Mouse (Mus musculus) layer of hippocampus, postnatal 36 days (tissue): ENCODE measurements at regions not wholly inside any gene's neighbourhood (a gene's known extent, or its start where the extent isn't known, plus 50 kb on each side); places are given as distances from the start of the nearest gene placed in this dataset.
"Not testable (repeated sequence)": the region's sequence is repeated elsewhere in the genome, so short reads cannot be mapped to it uniquely, and the experiment has no call there.

Source experiments
- DNase-seq, 2 experiments: peaks; one replicate each; pipeline ENCODE4 v3.0.0; 2022

DNA sequence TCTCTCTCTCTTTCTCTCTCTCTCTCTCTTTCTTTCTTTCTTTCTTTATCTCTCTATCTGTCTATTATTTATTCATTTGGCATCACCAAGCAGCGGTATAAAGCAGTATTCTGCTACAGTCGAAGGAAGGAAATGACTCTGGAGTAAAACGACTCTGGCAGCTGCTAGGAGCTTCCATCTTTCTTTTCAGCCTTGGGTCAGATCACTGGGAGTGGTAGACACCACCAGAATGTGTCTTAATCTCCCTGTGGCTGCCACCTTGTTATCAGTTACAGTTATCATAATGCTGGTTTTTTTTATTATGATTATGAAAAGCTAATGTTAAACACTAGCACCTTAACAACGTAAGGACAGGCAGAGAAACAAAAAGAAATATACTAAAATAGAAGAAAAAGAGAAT is 219.2 kb upstream of the Zpld1 start:
- no peak for DNase-seq

DNA sequence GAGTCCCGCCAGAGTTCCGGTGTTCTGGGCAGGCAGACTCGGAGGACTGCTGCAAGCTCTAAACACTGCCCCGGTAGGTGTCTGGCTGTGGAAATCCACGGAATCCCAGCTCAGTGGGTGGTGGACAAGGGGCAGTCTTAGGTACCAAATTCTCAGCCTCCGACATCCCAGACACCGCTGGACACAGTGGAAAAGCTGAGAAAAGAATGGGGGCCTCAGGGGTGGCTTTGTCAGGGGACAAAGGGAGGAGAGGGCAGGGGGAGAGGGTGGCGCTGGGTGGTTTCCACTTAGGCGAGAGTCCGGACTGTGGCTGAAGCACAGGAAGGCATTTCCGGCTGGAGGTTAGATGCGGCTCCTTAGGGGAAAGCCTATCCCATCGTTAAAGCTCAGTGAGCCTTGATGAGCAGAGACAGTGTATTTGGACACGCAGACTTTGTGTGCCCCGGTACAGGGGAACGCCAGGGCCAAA is 217.5 kb upstream of the Zpld1 start:
- DNase-seq: no peak

DNA sequence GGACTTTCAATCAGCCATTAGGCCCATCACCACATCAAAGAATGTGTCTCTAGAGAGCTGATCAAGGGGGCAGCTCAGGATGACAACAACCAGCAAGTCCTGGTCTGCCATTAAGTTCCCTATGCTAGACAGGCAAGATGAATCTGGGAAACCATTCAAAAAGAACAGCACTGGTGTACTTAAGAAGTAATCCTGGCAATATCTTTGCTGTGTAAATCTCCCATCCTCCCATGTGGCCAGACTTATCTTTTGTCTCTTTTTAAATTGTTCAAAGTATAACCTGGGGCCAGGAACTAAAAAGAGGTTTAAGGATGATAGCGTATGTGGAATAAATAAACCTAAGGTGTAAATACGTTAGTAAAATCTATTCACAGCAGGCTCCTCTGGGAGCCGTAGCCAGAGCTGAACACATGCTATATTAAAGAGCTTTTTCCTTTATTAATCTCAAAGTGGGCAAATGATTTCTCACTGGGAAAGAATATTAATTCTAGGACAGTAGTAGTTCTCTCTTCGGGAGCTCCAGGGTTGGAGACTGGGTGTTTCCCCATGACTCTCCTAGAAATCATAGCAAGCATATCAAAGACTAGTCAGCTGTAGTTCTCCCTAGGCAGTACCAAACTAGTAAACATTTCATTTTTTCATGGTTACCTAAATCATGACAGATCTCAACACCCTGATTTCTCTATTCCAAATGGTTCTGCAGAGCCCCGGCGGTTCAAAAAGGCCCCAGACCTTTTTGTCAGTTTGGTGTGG is 216.8 kb upstream of the Zpld1 start:
- no peak for DNase-seq

DNA sequence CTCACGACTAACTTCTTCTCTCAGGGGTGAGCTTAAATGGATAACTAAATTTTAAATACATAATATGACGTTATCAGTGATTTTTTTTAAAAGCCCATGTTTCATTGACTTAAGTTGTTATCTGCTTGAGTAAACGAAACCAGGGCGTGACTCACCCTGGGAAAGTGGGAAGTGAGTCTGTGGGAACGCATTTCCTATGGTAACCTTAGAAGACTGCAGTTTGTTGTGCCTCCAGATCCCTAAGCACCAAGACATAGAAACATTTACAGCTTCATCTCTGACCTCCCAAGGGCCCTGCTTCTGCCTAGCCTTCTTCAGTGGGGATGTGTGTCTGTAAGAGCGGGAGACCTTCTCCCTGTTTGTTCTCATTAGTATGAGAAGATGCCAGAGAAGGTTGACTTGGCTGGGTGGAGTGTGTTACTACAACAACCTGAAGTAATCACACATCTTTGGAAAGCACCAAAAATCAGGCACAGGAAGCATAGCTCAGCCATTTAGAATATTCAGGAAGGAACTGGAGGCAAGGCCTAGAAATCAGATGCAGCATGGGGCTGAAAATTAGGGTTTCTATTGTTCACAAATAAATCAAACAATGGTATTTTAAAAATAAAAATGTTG is 207.1 kb upstream of the Zpld1 start:
- no peak for DNase-seq

DNA sequence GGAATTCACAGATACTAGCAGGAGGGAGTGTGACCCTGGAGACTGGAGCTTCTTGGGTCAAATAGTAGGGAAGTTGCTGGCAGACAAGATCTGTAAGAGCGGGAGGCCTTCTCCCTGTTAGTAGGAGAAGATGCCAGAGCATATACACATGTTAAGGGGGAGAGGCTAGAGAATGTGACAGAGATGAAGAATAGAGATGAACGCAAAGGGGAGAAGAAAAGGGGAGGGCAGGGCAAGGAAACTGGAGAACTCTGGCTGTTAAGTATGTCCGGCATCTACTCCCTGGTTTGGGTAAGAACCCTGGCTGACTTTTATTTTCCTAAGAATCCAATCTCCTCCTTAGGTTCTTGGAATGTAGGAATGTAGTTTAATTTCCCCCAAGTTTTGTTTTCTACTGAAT is 206.5 kb upstream of the Zpld1 start:
- DNase-seq: no peak

DNA sequence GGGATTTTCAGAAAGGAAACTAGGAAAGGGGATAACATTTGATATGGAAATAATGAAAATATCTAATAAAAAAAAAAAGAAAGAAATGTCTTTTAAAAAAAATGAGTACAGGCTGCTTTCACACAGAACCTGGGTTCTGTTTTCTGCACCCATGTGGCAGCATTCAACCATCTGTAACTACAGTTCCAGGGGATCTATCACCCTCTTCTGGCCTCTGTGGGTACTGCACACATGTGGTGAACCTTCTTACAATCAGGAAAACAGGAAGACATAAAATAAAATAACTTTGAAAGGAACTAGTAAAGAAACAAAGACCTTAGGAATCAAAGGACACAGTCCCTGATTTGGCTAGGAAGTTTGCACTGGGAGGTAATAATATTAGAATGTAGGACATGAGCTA is 205.5 kb upstream of the Zpld1 start:
- no peak for DNase-seq

DNA sequence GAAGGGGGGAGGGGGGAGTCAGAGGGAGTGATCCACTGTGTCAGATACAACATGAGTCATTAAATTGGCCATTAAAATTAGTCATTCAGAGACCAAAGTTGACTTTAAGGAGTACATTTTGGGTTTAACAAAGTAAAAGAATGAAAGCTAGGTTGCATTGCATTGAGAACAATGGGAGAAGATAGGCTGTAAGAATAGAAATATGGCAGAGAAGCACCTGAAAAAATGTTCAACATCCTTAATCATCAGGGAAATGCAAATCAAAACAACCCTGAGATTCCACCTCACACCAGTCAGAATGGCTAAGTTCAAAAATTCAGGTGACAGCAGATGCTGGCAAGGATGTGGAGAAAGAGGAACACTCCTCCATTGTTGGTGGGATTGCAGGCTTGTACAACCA is 202.0 kb upstream of the Zpld1 start:
- DNase-seq: not testable (repeated sequence)

DNA sequence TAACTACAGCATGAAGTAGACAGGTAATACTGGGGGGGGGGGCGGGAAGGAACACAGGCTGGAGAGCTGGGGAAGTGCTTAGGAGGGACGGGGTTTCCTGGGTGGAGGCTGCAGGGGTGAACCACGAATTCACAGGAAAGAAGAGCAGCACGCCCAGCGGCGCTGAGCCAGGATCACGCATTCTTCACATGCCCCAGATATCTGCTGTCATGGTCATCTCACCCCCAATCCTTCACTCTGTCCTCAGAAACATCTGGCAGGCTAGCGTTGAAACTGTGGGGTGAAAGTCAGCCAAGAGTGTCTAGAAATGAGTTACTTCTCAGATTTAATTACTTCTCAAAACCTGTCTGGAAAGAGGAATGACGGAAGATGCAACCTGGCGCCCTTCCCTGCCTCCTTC is 197.3 kb upstream of the Zpld1 start:
- no peak for DNase-seq

DNA sequence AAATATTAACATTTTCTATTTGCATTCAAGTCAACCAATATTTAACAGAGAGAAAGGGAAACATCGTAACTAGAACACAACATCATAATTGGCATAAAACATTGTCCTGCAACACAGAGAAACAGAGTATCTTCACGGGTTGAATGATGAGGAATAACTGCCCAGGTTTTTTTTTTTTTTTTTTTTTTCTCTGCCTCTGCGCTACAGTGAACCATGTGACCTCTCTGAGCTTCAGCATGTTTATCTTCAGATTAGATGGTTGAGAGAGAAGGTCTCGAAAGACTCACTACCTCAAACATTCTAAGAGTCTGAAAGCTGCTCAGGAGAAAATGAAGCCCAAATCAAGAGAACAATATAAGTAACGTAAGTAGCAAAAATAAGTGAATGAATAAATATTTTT is 196.4 kb upstream of the Zpld1 start:
- DNase-seq: no peak

DNA sequence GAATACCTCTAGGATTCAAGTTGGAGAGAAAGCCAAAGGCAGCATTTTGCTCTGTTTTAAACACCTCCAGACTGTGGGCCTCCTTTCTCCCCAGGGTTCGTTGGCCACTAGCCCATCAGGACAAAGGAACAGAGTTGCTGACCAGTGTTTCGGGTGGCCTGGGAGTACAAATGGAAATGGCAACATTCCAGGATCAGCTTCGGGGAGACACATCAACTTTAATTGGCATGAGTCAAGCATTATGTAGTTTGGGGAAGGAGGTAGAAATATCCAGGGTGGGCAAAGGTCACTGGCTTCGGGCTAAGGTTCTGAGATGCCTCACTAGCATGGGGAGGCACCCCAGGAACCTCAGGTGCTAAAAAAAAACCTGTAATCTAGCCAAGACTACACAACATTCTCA is 194.3 kb upstream of the Zpld1 start:
- no peak for DNase-seq

DNA sequence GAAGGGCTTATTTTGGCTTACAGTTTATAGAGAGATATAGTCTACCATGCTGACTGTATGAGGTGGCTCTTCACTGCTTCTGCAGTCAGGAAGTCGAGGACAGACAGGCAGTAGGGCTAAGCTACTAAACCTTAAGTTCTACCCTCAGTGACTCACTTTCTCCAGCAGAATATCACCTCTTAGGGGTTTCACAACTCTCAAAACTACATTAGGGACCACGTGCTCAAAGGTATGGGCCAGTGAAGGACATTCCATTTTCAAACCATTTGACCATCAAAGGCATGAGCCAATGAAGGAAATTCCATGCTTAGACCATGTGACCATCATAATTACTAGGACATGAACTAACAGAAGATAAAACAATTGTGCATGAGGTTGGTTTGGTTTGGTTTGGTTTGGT is 186.6 kb upstream of the Zpld1 start:
- DNase-seq: no peak

DNA sequence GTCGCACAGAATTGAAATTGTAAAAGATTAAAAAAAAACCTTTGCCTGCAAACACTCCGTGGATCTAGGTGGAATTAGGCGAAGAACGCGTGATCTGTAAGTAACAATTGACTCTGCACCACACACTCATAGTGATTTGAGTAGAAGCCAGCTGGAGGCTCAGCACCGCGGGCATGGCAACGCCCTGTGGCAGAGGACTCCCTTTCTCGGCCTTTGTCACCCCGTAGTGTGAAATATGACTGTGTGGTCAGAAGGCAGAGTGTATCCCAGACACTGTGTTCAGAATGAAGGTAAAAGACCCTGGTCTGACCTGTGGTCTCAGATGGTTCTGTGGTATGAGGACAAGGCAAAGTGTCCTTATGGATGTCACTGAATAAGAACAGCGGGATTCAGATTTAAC is 183.0 kb upstream of the Zpld1 start:
- DNase-seq: no peak

DNA sequence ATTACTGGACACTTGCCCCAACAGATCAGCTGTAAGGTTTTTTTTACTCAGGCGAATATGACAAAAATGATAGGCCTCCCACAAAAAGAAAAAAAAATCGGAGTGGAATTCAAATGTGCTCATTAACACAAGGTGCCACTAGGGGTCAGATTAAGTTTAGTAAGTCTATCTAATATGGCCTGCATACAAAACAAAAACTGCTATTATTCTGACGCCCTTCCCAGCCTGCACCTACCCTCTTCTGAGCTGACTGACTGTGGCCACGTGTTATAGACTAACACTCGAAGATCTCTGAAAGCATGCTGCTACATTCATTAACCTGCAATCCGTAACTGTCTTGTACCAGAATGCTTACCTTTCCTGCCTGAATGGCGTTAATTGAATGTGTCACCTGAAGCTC is 182.5 kb upstream of the Zpld1 start:
- no peak for DNase-seq

DNA sequence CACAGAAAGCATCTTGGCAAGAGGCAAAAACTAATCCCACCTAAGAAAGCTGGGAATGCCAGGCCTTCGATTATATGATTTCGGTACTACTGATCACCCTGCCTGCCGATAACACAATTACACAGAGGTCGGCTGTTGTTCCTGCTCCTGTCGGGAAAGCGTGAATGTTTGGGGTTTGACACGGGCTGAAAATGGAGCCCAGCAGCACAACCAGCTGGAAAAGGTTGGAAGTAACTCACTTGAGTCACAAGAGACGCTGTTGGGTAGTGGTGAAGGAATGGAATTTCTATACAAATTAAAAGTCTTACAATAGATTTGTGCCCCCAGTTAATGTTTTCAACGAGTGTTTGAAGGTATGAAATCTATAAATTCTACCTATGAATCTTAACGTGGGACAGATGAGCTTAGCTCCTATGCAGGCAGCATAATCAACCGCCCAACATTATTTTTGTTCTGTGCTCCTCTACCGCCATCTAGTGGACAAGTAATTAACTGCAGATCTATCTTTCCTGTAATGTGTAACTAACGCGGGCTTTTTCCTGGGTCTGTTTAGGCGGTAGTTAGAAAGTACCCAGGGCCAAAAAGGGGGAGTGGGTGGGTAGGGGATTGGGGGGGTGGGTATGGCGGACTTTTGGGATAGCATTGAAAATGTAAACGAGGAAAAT is 178.9 kb upstream of the Zpld1 start:
- DNase-seq: peak in 1 of 2 experiments; percentile 21

DNA sequence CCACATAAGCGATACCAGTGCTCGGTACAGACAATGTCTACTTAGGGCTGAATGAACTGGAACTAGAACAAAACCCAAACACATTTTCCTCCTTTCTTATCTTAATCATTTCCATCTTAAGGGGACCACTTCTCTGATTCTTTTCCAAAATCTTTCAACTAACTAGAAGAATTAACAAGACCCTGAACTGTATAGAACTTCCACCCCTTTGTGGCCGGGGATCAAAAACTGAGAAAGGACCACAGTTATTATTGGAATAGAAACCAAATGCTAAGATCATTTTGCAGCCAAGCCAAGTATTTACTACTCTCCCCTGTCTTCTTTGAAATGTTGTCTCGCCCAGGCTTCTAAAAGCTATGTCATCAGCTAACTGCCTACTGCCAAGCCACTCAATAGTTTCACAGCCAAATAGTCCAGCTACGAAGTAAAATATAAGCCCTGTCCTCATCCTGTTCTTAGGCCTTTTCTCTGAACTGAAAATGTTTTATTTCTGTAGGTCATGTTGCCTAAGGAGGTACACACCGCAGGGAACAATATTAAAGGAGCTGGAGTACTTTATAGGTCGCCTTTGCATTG is 177.3 kb upstream of the Zpld1 start:
- DNase-seq: no peak

DNA sequence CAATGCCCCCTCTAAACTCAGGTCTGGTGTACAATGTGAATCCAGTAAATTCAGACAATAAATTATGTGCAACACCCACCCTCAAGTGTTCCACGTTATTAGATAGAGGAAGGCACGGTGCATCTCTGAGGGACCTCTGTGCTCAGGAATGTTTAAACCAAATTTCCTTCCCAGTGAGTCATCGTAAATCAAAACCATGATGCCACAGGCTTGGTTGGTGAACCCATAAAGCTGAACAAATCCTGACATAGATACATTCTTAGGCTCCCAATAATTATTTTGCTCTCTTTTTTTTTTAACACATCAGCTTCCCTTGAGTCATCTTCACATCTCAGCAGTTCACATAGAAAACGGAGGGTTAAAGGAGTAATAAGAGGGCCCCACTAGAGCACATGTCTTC is 173.6 kb upstream of the Zpld1 start:
- DNase-seq: no peak

DNA sequence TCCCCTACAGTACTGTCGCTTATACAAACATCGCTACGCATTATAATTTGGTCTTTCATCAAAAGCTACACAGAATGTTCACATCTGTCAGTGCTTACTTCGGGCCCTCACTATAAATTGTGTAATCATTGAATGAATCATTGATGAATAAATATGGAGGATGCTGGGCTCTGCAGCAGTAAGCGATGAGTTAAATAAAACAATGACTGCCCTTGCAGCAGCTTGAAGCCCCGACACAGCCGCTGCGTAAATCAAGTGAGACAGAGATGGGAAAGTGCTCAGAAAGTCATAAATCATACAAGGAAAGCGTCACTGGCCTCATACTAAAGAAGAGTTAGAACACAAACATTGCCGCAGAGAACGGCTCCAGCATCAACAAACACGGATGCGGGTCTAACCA is 172.9 kb upstream of the Zpld1 start:
- no peak for DNase-seq

DNA sequence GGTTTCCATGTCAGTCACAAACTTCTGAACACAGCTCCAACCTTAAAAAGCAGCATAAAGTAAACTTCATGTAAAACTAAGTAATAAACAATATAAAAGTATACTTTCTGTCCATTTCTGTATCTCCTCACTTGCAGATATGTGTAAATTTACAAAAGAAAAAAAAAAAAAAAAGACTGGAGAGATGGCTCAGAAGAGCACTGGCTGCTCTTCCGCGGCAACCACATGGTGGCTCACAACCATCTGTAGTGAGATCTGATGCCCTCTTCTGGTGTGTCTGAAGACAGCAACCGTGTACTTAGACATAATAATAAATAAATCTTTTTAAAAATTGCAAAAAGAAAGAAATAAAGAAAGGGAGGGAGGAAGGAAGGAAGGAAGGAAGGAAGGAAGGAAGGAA is 171.9 kb upstream of the Zpld1 start:
- no peak for DNase-seq

DNA sequence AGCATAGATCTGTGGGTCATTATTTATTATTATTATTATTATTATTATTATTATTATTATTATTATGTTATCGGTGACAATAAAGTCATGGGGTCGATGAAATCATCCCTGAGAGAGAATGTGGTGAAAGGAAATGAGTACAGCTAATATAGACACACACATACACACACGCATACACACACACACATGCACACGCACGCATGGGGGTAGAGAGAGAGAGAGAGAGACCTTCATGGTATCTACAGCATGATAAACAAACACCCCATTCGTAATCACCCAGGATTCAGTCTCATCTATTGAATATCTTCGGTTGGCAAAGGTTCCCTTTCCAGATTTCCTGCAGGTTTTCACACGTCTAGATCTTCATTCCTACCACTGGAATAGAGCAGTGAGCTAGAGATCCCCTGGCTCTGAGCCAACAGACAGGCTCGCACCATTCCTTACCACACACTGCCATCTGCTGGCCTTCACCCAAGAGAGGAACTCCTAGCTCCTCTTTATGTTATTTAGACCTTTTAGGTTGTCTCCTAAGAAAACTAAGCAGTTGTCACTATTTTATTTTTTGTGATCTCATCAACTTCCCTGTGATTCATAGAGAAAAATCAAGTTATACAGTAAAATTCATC is 171.2 kb upstream of the Zpld1 start:
- DNase-seq: peak; percentile 81 to 82

DNA sequence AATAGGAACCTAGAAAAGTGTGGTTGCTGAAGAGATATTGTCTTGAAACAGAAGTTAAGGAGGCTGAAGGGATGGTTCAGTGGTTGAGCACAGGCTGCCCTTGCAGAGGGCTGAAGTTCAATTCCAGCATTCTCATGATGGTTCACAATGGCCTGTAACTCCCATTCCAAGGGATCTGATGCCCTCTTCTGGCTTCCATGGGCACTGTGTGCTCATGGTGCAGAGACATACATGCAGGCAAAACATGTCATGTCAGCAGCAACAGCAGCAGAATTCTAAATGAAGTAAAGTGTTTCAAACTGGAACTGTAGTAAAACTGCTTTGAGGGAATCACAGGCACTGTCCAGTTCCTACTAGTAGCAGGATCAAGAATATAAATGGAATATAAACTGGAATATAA is 162.7 kb upstream of the Zpld1 start:
- DNase-seq: no peak

DNA sequence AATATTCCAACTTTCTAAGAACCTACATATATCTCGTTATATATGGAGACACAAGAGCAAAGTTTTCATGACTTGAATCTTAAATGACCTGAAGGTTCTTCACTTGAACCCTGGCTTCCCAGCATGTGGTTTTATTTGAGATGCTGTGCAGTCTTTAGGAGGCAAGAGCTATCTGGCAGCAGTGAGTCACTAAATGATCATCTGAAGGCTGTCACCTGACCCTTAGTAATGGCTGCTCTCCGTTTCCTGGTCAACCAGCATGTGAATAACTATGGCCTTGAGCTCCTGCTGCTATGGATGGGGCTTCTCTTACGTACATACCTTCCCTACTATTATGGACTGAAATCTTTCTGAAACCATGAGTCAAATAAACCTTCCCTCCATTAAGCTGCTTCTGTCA is 149.8 kb upstream of the Zpld1 start:
- no peak for DNase-seq

DNA sequence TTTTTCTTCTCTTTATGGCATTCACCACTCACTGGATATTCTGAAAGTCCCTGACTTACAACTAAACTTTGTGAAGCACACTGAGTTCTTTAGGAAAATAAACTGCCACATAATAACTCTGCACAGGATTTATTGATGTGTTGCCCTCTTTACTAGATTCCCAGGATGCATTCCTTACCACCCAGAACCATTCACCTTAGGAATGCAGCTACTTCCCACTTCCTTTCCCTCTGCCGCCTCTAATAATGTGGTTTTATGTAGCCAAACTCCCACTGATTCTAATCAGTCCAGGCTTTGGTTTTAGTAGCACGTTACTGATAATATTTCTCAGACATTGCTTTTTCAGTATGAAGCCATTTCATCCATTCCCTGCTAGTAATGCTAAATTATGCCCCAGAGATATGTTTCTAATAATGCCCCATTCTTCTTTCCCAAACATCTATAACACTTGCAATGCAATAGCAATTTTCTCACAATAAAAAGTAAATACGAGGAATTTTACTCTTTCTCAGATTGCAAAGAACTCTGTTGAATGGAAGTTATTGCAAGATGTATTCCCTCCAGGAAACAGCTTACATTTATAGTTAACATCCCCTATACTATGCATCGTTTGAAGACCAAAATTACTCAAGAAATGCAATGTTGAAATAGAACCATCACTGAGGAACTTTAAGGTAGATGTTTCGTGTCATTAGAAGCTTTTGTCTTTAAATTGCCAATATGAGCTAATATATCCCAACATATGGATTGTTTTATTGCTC is 145.2 kb upstream of the Zpld1 start:
- no peak for DNase-seq
